ENCODE assay signal across 13 mouse cellular contexts in genomic region chr11:44001843-44002589, GRCm38 (mm10).
A peak's percentile ranks its signal among the peaks of the same experiment; 100 is the strongest.
DNase-seq lines count a peak whose midpoint lies in the region; ATAC-seq and TF ChIP-seq lines count a peak whose summit lies in the region.
"Had no signal": no experiment of that assay in that cellular context is flagged by ENCODE, and none has a peak within 500 bp of the region (broad histone marks: within the 10 kb centered on the region; RNA-seq: fewer than 3 reads in every experiment).

No protein-coding gene starts in this region.

- 0 out of 2 replicates have a peak, but pooled peaks cover 3% of the 10 kb centered on the region for H3K4me1 ChIP-seq in lung, embryonic 14.5 days (ENCODE audit: insufficient read depth)
- H3K4me1 ChIP-seq in lung, adult 2 months (ENCODE audit: control insufficient read depth, insufficient read depth, low read length), result peaks cover 3% of the 10 kb centered on the region
- no peaks in the 10 kb centered on the region for H3K4me1 ChIP-seq in intestine, embryonic 15.5 days (replicated peaks)
- H3K4me1 ChIP-seq in stomach, postnatal 0 days (replicated peaks; ENCODE audit: control insufficient read depth, insufficient read depth), result no peaks in the 10 kb centered on the region
- H3K4me1 ChIP-seq: embryonic facial prominence, embryonic 15.5 days; hindbrain, embryonic 10.5 days; megakaryocyte, embryonic 14.5 days had no signal

- TF ChIP-seq POLR2A in lung, adult 2 months (IDR thresholded peaks at IDR 0.05; ENCODE audit: borderline replicate concordance, extremely low read depth, low read depth, low read length), result no peak

- no peaks in the 10 kb centered on the region for H3K36me3 ChIP-seq in lung, embryonic 14.5 days (ENCODE audit: insufficient read depth)
- no peaks in the 10 kb centered on the region for H3K36me3 ChIP-seq in intestine, embryonic 15.5 days
- no peaks in the 10 kb centered on the region for H3K36me3 ChIP-seq in stomach, postnatal 0 days (ENCODE audit: control insufficient read depth, insufficient read depth, low read length)
- H3K36me3 ChIP-seq: embryonic facial prominence, embryonic 15.5 days; forebrain, embryonic 12.5 days; hindbrain, embryonic 10.5 days; limb, embryonic 12.5 days had no signal

- no peaks in the 10 kb centered on the region for H3K27me3 ChIP-seq in lung, embryonic 14.5 days (ENCODE audit: insufficient read depth, low read length)
- no peaks in the 10 kb centered on the region for H3K27me3 ChIP-seq in intestine, embryonic 15.5 days (replicated peaks)
- H3K27me3 ChIP-seq in stomach, postnatal 0 days (ENCODE audit: control insufficient read depth, insufficient read depth, low read length), result no peaks in the 10 kb centered on the region
- H3K27me3 ChIP-seq: embryonic facial prominence, embryonic 15.5 days; limb, embryonic 12.5 days; megakaryocyte, embryonic 14.5 days; Patski had no signal

- no peak for TF ChIP-seq CTCF in lung, embryonic 14.5 days (IDR thresholded peaks at IDR 0.05; ENCODE audit: low read depth)
- no peak for TF ChIP-seq CTCF in lung, adult 2 months (IDR thresholded peaks at IDR 0.05; ENCODE audit: insufficient read depth, low read length)
- no peak for TF ChIP-seq CTCF in stomach, postnatal 0 days (IDR thresholded peaks at IDR 0.05; ENCODE audit: low read depth)

- ATAC-seq in lung, embryonic 14.5 days (ENCODE audit: insufficient read depth), result 0 out of 2 replicates have a peak, but pooled peaks have one; percentile 4
- ATAC-seq in intestine, embryonic 15.5 days, result peak; percentile 95
- ATAC-seq in stomach, postnatal 0 days (ENCODE audit: low FRiP score, low TSS enrichment), result peak; percentile 74; the same call in 1 of the 2 replicates
- ATAC-seq: Patski had no signal

- no peak overlapping the region for H3K9ac ChIP-seq in lung, embryonic 14.5 days
- H3K9ac ChIP-seq in intestine, embryonic 15.5 days, result no peak overlapping the region
- H3K9ac ChIP-seq in stomach, postnatal 0 days (ENCODE audit: low read length), result no peak overlapping the region
- H3K9ac ChIP-seq: embryonic facial prominence, embryonic 15.5 days; forebrain, embryonic 12.5 days; limb, embryonic 12.5 days had no signal

- H3K4me2 ChIP-seq in lung, embryonic 14.5 days, result no peak overlapping the region
- H3K4me2 ChIP-seq in intestine, embryonic 15.5 days (replicated peaks), result no peak overlapping the region
- no peak overlapping the region for H3K4me2 ChIP-seq in stomach, postnatal 0 days (replicated peaks; ENCODE audit: low read depth)
- H3K4me2 ChIP-seq: embryonic facial prominence, embryonic 15.5 days; forebrain, embryonic 12.5 days; limb, embryonic 12.5 days had no signal

- DNase-seq in kidney, adult 11 months, result peak; percentile 20
- DNase-seq in kidney, adult 18-20 months, result no peak
- no peak for DNase-seq in lung, embryonic 14.5 days
- DNase-seq in lung, adult 2 months, result no peak
- DNase-seq in stomach, postnatal 0 days (ENCODE audit: low spot score), result no peak
- no peak for DNase-seq in heart, adult 9 months (ENCODE audit: low spot score in 2 of 2)

- H3K9me3 ChIP-seq in lung, embryonic 14.5 days (ENCODE audit: low read depth, low read length), result no peaks in the 10 kb centered on the region
- no peaks in the 10 kb centered on the region for H3K9me3 ChIP-seq in intestine, embryonic 15.5 days
- no peaks in the 10 kb centered on the region for H3K9me3 ChIP-seq in stomach, postnatal 0 days (ENCODE audit: control insufficient read depth, low read length)
- H3K9me3 ChIP-seq: embryonic facial prominence, embryonic 15.5 days; forebrain, embryonic 12.5 days; hindbrain, embryonic 10.5 days; limb, embryonic 12.5 days had no signal

- no peak for TF ChIP-seq EP300 in stomach, postnatal 0 days (optimal IDR thresholded peaks at IDR 0.05)

- H3K27ac ChIP-seq in lung, embryonic 14.5 days (ENCODE audit: low read depth), result no peak overlapping the region
- no peak overlapping the region for H3K27ac ChIP-seq in intestine, embryonic 15.5 days
- H3K27ac ChIP-seq in stomach, postnatal 0 days (replicated peaks), result no peak overlapping the region
- H3K27ac ChIP-seq: embryonic facial prominence, embryonic 15.5 days; forebrain, embryonic 12.5 days; hindbrain, embryonic 10.5 days; limb, embryonic 12.5 days had no signal

- 77% methylated on average over 7 of the region's 7 CpGs for WGBS in lung, embryonic 14.5 days
- 73% methylated on average over 7 of the region's 7 CpGs for WGBS in lung, adult 2 months
- WGBS in intestine, embryonic 15.5 days, result 78% methylated on average over 7 of the region's 7 CpGs
- WGBS in stomach, postnatal 0 days, result 75% methylated on average over 7 of the region's 7 CpGs

- no peak overlapping the region for H3K4me3 ChIP-seq in lung, embryonic 14.5 days (ENCODE audit: low read depth, low read length)
- no peak overlapping the region for H3K4me3 ChIP-seq in lung, adult 2 months (replicated peaks; ENCODE audit: extremely low read depth, low read depth, low read length)
- no peak overlapping the region for H3K4me3 ChIP-seq in intestine, embryonic 15.5 days (replicated peaks)
- H3K4me3 ChIP-seq in stomach, postnatal 0 days (ENCODE audit: low read depth, low read length), result no peak overlapping the region
- H3K4me3 ChIP-seq: embryonic facial prominence, embryonic 15.5 days; forebrain, embryonic 12.5 days; hindbrain, embryonic 10.5 days; limb, embryonic 12.5 days; megakaryocyte, embryonic 14.5 days had no signal

Comparison
In these comparisons a context has a peak if more than half of its experiments do, and no peak if none do; other contexts are left out.
1. ATAC-seq: peak in every context shown above with its lines; median percentile 95 in intestine, embryonic 15.5 days; 74 in stomach, postnatal 0 days; 4 in lung, embryonic 14.5 days.